Mouse (Mus musculus) G1E (cell line): Measurements from ENCODE around the gene Rrn3.

Source experiments
- CTCF ChIP-seq: IDR thresholded peaks from 2 replicates; pipeline ENCODE4 v1.5.1; 2012; ENCODE audit warnings: low read depth, low read length, inconsistent platforms, mixed read lengths
- GATA1 ChIP-seq: IDR thresholded peaks from 2 replicates; pipeline ENCODE4 v1.6.1; 2012; ENCODE audit warnings: borderline replicate concordance, low read length, inconsistent platforms, mixed read lengths
- TAL1 ChIP-seq: conservative IDR thresholded peaks from 2 replicates; pipeline ENCODE4 v1.6.1; 2012; ENCODE audit warnings: low read depth, low read length, inconsistent platforms, mixed read lengths

- TF ChIP-seq TAL1 (no peak), CTCF (no peak), GATA1 (no peak)
Measured at GRCm38 (mm10) chr16:13749306-13749705, 31.2 kb upstream of the Rrn3 start.
